Mouse (Mus musculus): ENCODE results near the gene Macrod1.
A peak's percentile ranks its signal among the peaks of the same experiment; 100 is the strongest.
"Not testable (repeated sequence)": the region's sequence is repeated elsewhere in the genome, so short reads cannot be mapped to it uniquely, and the experiment has no call there.

Macrod1 gene

GRCm38 (mm10) chr19:7056248-7057087 is at the start of gene Macrod1:
Gene Macrod1, plus strand, starts transcription at chr19:7056810.
- DNase-seq (ENCODE audit: low read depth): peak; percentile 82

DNA sequence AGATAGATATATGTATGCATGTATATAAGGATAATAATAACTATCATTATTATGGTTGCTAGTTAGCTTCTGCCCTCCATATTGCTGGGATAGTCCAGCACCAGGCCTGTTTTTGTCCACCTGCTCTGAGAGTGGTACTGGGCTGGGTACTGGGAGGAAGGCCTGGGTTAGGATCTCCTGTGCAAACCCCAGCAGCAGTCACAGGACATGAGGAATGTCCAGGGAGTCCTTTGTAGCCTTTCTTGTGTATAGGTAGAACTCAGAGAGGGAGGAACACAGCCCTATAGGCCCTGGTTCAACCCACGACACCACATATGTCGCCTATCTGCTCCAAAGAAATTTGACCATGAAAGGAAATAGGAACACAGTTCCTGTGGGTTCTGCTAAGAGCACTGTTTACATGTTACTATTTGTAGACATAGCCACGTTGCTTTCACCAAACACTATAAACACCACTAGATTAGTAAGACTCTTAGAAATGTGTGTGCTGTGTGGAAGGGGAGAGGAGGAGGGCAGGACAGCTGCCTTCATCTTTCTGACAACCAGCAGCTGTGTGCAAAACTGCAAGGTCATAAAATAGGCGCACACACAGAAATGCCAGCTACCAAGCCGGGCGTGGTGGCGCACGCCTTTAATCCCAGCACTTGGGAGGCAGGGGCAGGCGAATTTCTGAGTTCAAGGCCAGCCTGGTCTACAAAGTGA is 49.6 kb upstream of the Macrod1 start:
- no peak for DNase-seq (ENCODE audit: low read depth)

DNA sequence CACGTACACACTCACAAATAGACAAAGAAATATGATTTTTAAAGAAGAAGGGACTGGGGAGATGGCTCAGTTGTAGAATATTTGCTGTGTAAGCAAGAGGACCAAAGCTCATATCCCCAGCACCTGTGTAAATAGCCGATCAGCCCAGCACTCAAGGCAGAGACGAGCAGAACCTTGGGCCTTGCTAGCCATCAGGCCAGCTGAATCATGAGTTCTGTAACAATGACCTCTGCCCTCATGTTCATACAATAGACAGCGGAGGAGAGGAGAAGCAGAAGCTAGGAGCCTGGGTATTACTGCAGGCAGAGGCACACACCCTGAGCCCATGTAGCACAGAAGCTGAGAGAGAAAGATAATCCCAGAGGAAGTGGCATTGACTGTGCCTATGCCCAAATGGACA is 44.2 kb upstream of the Macrod1 start:
- DNase-seq (ENCODE audit: low read depth): no peak

DNA sequence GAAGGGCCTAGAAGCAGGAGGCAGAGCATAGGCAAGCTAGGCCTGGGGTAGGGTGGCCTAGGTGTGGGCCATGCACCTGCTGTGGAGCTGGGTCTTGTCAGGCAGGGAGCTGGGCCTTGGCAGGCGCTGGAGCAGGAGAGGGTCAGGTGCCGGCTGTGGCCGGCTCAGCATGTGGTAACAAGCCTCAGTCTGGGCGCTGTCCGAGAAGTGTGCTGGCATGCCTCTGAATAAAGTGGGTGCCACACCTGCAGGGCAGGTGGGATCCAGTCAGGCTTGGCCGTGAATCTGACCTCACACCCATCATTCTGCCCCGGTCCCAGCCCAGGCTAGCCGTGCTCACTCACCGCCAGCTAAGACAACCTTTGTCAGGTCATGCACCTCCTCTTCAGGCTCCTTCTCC is 42.6 kb upstream of the Macrod1 start:
- DNase-seq (ENCODE audit: low read depth): no peak

DNA sequence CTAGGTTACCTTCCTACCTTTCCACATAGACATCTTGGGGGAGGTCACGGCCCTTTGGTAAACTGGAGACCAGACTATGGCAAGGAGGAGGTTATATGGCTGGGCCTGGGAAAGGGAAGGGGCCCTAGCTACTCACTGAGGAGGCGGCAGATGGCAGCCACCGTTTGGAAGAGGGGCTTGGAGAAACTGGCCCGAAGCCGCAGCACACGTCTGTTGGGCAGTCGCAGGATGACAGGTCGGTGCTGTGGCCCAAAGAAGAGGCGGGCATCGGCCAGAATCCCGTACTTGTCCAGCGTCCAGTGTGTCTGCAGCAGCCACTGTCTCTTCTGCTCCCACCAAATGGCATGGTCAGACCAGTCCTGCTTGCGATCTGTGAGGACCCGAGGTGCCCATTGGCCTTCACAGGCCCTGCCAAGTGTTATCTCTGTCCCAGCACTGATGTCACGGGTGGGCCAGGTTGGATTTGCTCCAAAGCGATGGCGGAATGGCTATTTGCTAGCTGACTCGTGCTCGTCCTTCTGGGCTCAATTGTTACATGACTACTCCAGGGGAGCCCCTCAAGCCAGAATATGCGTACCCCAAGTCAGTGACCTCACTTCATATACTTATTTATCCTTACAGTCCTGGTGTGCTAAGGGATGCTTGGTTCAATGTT is 42.0 kb upstream of the Macrod1 start:
- DNase-seq (ENCODE audit: low read depth): no peak

DNA sequence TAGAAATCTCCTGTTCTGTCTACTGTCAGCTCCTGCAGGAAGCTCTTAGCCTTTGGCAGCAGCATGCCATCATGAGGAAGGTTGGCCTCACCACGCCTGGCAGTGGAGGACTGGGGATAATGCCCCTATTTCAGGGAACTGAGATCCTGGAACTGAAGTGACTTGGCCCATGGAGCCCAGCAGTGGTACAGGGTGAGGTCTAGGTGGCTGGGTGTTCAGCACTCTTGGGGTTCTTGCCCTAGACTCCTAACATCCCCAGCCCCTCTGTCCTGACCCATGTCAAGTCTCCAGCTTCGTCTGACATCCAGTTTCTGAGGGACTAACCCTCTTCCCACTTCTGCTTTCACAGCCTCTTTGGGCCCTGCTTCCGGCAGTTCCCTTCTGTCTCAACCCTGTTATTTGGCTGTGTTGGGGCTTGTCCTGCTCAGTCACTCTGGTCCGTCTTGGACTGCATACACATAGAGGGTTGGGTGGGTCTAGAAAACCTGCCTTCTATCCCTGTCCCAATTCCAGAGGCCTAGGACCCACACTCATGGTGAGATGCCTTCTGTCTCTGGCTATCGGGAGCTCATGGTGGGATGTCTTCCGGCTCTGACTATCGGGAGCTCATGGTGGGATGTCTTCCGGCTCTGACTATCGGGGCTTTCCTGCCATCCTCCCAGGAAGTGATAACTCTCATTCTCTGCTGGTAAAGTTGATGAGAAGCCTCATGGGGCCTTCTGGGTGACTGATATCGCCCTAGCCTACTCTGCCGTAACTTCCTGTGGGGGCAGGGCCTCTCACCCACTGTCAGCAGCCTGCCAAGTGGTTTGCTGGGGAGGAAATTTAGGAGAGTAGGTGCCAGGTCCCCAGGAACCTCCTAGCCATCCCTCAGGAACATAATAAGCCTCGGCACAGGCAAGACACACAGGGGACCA is 38.8 kb upstream of the Macrod1 start:
- peak; percentile 83 for DNase-seq (ENCODE audit: low read depth)

DNA sequence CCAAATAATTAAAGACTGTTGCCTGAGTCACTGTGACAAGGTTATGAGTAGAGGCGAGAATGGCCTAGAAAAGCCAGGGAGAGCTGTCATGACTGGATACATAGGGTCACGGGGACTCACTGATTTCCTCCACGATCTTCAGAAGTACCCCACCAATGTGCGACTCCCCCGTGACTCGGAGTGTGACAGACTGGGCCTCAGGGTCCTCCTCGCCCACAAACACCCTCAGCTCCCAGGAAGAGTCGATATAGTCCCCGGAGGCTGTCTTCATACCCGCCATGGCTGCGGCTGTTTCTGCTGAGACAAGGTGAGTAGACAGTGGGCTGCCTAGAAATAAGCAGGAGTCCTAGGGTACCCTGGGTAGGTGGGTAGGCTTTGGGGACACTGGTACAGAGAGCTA is 38.1 kb upstream of the Macrod1 start:
- DNase-seq (ENCODE audit: low read depth): no peak

DNA sequence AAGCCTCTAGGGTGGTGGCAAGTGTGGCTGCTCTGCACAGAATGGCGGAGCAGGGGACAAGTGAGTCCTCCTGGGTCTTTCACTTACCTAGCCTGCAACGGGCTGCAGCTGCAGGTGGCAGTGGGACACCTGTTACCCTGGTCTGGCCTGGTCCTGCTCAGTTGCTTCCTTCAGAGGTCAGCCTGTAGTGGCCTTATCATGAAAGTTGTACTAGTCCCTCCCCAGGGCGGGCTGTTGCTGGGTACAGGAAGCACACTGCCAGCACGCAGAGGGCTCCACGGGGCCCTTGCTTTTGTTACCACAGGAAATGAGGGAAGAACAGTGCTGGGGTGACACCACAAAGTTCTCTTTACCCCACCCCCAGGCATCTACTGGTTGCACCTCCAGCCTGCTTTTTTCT is 37.4 kb upstream of the Macrod1 start, which contains the start of gene Fermt3:
Gene Fermt3 (minus strand): TSS at position 279 of the 400 bp plus-strand sequence.
- peak; percentile 94 for DNase-seq (ENCODE audit: low read depth)

- DNase-seq (ENCODE audit: low read depth): peak; percentile 84
Measured at GRCm38 (mm10) chr19:7020224-7020641, 36.4 kb upstream of the Macrod1 start.

GRCm38 (mm10) chr19:7029531-7029930 is 27.1 kb upstream of the Macrod1 start:
- no peak for DNase-seq (ENCODE audit: low read depth)

- no peak for DNase-seq (ENCODE audit: low read depth)
Measured at GRCm38 (mm10) chr19:7034006-7034405, 22.6 kb upstream of the Macrod1 start.

GRCm38 (mm10) chr19:7039088-7039720 is 17.4 kb upstream of the Macrod1 start:
- DNase-seq (ENCODE audit: low read depth): peak; percentile 59

GRCm38 (mm10) chr19:7039841-7040636 is 16.6 kb upstream of the Macrod1 start, which contains the start of gene Stip1:
Gene Stip1, minus strand, starts transcription at chr19:7039967.
- DNase-seq (ENCODE audit: low read depth): peak; percentile 100

GRCm38 (mm10) chr19:7040637-7041130 is 15.9 kb upstream of the Macrod1 start:
- DNase-seq (ENCODE audit: low read depth): no peak

DNA sequence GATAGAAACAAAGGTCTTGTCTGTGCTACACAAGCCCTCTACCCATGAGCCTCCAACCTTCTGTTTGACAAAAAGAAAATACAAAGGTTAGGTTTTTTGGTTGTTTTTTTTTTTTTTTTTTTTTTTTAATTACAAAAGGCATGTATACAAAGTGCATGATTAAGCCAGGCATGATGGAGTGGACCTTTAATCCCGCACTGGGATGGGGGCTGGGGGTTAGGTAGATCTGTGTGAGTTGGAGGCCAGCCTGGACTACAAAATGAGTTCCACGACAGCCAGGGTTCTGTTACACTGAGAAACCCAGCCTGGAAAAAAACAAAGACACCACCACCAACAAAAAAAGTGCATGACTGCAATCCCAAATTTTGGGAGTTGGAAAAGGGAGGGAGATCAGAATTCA is 15.4 kb upstream of the Macrod1 start:
- no peak for DNase-seq (ENCODE audit: low read depth)

DNA sequence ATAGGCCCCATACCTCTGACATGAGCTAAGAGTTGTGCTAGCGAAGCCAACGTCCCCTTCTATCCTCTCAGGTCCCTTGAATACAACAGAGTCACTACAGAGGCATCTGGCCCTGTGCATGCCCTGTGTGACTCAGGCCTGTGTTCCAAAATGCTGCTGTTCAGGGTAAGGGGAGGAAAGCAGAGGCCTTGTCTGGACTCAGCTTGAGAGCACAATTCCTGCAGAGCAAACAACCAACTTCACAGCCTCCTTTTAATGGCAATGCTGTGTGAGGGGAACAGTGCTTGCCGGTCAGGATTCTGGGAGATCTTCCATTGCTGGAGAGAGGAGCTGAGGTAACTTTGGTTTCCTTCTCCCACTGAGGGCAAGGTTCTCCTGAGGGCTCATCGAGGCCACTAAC is 12.3 kb upstream of the Macrod1 start:
- no peak for DNase-seq (ENCODE audit: low read depth)

DNA sequence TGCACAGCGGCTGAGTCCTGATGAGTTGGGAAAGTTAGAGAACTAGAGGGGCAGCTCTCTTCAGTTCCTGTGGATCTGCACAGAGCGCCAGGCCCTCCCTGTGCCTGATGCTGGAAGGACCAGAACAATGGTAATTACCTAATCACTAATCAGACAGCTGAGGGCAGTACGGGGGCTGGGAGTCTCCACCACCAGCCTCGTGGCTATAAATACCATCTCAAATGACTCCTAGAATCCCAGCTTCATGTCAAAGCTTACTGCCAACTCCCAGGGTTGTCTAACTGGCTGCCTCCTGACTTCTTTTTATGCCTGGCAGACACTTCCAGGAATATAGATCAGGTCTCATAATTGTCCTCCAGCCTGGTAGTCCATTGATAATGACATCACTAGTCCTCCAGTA is 11.9 kb upstream of the Macrod1 start:
- DNase-seq (ENCODE audit: low read depth): no peak

DNA sequence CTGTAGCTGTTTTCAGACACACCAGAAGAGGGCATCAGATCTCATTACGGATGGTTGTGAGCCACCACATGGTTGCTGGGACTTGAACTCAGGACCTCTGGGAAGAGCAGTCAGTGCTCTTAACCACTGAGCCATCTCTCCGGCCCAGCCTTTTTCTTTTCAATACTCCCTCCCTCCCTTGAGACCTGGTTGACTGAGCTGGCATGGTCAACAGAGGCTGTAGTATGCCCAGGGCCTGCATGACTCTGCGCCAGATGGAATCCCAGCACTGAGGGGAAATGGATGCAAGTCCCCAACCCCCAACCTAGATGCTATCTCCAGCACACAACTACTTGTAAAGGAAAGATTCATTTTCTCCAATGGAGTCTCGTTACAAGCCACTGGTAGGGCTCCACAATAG is 3.2 kb upstream of the Macrod1 start:
- not testable (repeated sequence) for DNase-seq (ENCODE audit: low read depth)

DNA sequence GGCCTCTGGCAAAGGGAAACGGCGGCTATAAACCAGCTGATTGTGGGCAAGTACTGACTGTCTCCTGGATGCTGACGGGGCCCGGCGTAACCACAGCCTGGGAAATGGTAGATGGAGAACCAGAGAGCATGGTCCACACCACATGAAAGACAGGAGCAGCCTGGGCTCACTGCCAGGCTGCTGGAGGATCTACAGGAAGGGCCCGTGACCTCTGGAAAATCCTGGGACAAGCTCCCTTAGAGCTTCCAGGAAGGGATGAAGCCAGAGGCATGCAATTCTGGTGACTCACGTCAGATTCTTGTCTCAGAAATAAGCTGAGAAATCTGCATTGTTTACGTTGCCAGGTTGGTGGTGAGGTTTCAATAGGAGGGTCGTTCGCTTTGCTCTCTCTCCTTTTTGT is 1.8 kb upstream of the Macrod1 start:
- DNase-seq (ENCODE audit: low read depth): no peak

DNA sequence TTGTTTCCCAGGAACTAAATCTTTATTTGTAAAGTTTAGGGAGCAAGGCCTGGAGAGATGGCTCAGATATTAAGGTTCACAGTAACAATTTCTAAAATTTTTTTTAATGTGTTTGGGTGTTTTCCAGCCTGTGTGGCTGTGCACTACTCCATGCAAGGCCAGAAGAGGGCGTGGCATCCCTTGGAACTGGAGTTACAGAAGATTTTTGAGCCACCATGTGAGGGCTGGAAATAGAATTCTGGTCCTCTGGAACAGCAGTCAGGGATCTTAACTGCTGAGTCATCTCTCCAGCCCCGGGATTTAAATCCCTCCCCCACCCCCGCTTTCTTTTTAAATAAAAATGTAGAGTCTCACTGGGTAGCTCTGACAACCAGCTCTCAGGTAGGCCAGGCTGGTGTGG is 1.4 kb upstream of the Macrod1 start:
- DNase-seq (ENCODE audit: low read depth): peak; percentile 57
